In genomic region chr2:145958551-145958950, GRCm38 (mm10) we compare ENCODE assay signal across 19 mouse cellular contexts. TPM values are rescaled to one million over a fixed set of nuclear protein-coding genes. Genes with fewer than 3 reads are reported as not detected.
A peak's percentile ranks its signal among the peaks of the same experiment; 100 is the strongest.
DNase-seq lines count a peak whose midpoint lies in the region; ATAC-seq and TF ChIP-seq lines count a peak whose summit lies in the region.
"Had no signal": no experiment of that assay in that cellular context is flagged by ENCODE, and none has a peak within 500 bp of the region (broad histone marks: within the 10 kb centered on the region; RNA-seq: fewer than 3 reads in every experiment).

No protein-coding gene starts in this region.

- no peak for TF ChIP-seq POLR2A in brain, embryonic 14.5 days (IDR thresholded peaks at IDR 0.05; ENCODE audit: borderline replicate concordance, extremely low read depth, insufficient read depth, insufficient read length, poor library complexity, severe bottlenecking)

- no peak overlapping the region for H3K4me2 ChIP-seq in hindbrain, embryonic 13.5 days
- H3K4me2 ChIP-seq in forebrain, embryonic 11.5 days (ENCODE audit: low read depth, low read length, severe bottlenecking), result no peak overlapping the region
- H3K4me2 ChIP-seq in hindbrain, embryonic 16.5 days (ENCODE audit: low read length), result no peak overlapping the region
- H3K4me2 ChIP-seq: heart, embryonic 15.5 days had no signal

- H3K4me1 ChIP-seq in hindbrain, embryonic 10.5 days (replicated peaks), result peaks cover 15% of the 10 kb centered on the region
- H3K4me1 ChIP-seq in hindbrain, embryonic 13.5 days (replicated peaks), result peaks cover 9% of the 10 kb centered on the region
- H3K4me1 ChIP-seq in forebrain, embryonic 11.5 days (replicated peaks; ENCODE audit: control insufficient read depth, insufficient read depth, low read length), result peaks cover 4% of the 10 kb centered on the region; the same call in 1 of the 2 replicates
- peaks cover 4% of the 10 kb centered on the region for H3K4me1 ChIP-seq in hindbrain, embryonic 16.5 days (ENCODE audit: control insufficient read depth, insufficient read depth, low read depth, low read length)
- H3K4me1 ChIP-seq: heart, embryonic 15.5 days; limb, embryonic 10.5 days had no signal

- DNase-seq in hindbrain, embryonic 10.5 days (ENCODE audit: low spot score), result peak; percentile 33
- peak; percentile 37 for DNase-seq in brain, embryonic 14.5 days (ENCODE audit: low read depth)
- no peak for DNase-seq in forebrain, embryonic 11.5 days (ENCODE audit: low spot score)
- DNase-seq in kidney, postnatal 25 days, result no peak
- no peak for DNase-seq in urinary bladder, postnatal 14 days (ENCODE audit: low spot score)
- DNase-seq: adrenal gland, adult 2 months; cerebellum, adult 2 months; kidney, adult 2 months; kidney, postnatal 4 days; layer of hippocampus, postnatal 36 days; lung, postnatal 10 days; right cerebral cortex, adult 18-20 months; thymus, postnatal 25 days had no signal

- ATAC-seq in hindbrain, embryonic 13.5 days (ENCODE audit: low FRiP score), result no peak
- peak; percentile 76 for ATAC-seq in forebrain, embryonic 11.5 days (replicated peaks; ENCODE audit: low FRiP score)
- ATAC-seq in hindbrain, embryonic 16.5 days, result peak; percentile 35; the same call in 1 of the 2 replicates
- ATAC-seq: Patski had no signal

- H3K4me3 ChIP-seq in hindbrain, embryonic 10.5 days, result no peak overlapping the region
- no peak overlapping the region for H3K4me3 ChIP-seq in hindbrain, embryonic 13.5 days
- H3K4me3 ChIP-seq in forebrain, embryonic 11.5 days (ENCODE audit: low read depth, low read length), result no peak overlapping the region
- no peak overlapping the region for H3K4me3 ChIP-seq in hindbrain, embryonic 16.5 days (ENCODE audit: low read length)
- H3K4me3 ChIP-seq: heart, embryonic 15.5 days; limb, embryonic 10.5 days had no signal

- no peak for TF ChIP-seq CTCF in brain, embryonic 14.5 days (IDR thresholded peaks at IDR 0.05; ENCODE audit: borderline replicate concordance, extremely low read depth, insufficient read depth, insufficient read length)

- peak overlapping the region; percentile 68 for H3K27ac ChIP-seq in hindbrain, embryonic 10.5 days
- no peak overlapping the region for H3K27ac ChIP-seq in hindbrain, embryonic 13.5 days
- H3K27ac ChIP-seq in forebrain, embryonic 11.5 days (ENCODE audit: low read depth, low read length), result no peak overlapping the region
- H3K27ac ChIP-seq in hindbrain, embryonic 16.5 days (ENCODE audit: low read depth, low read length), result no peak overlapping the region
- H3K27ac ChIP-seq: heart, embryonic 15.5 days; limb, embryonic 10.5 days; liver, embryonic 14.5 days had no signal

- H3K9me3 ChIP-seq in hindbrain, embryonic 10.5 days, result no peaks in the 10 kb centered on the region
- no peaks in the 10 kb centered on the region for H3K9me3 ChIP-seq in hindbrain, embryonic 13.5 days
- H3K9me3 ChIP-seq in forebrain, embryonic 11.5 days (ENCODE audit: control insufficient read depth, low read length), result no peaks in the 10 kb centered on the region
- H3K9me3 ChIP-seq in hindbrain, embryonic 16.5 days (ENCODE audit: control insufficient read depth, low read length), result no peaks in the 10 kb centered on the region
- H3K9me3 ChIP-seq: heart, embryonic 15.5 days; limb, embryonic 10.5 days had no signal

- no peak overlapping the region for H3K9ac ChIP-seq in hindbrain, embryonic 13.5 days
- H3K9ac ChIP-seq in forebrain, embryonic 11.5 days (ENCODE audit: low read length), result no peak overlapping the region
- no peak overlapping the region for H3K9ac ChIP-seq in hindbrain, embryonic 16.5 days (ENCODE audit: low read depth, low read length)
- H3K9ac ChIP-seq: heart, embryonic 15.5 days; liver, embryonic 14.5 days had no signal

- 53% methylated on average over 7 of the region's 7 CpGs for WGBS in hindbrain, embryonic 10.5 days
- WGBS in hindbrain, embryonic 13.5 days, result 17% methylated on average over 7 of the region's 7 CpGs
- 48% methylated on average over 7 of the region's 7 CpGs for WGBS in forebrain, embryonic 11.5 days
- 33% methylated on average over 7 of the region's 7 CpGs for WGBS in hindbrain, embryonic 16.5 days

- H3K27me3 ChIP-seq in hindbrain, embryonic 10.5 days (ENCODE audit: insufficient read depth, poor library complexity, severe bottlenecking), result peaks cover 5% of the 10 kb centered on the region; the same call in 1 of the 2 replicates
- no peaks in the 10 kb centered on the region for H3K27me3 ChIP-seq in hindbrain, embryonic 13.5 days
- H3K27me3 ChIP-seq in forebrain, embryonic 11.5 days (ENCODE audit: control insufficient read depth, insufficient read depth, low read length), result no peaks in the 10 kb centered on the region
- H3K27me3 ChIP-seq in hindbrain, embryonic 16.5 days (replicated peaks; ENCODE audit: control insufficient read depth, insufficient read depth, low read length), result no peaks in the 10 kb centered on the region; the same call in 1 of the 2 replicates
- H3K27me3 ChIP-seq: heart, embryonic 15.5 days; Patski had no signal

- H3K36me3 ChIP-seq in hindbrain, embryonic 10.5 days, result no peaks in the 10 kb centered on the region
- no peaks in the 10 kb centered on the region for H3K36me3 ChIP-seq in hindbrain, embryonic 13.5 days
- H3K36me3 ChIP-seq in forebrain, embryonic 11.5 days (ENCODE audit: control insufficient read depth, insufficient read depth, low read length), result no peaks in the 10 kb centered on the region
- H3K36me3 ChIP-seq in hindbrain, embryonic 16.5 days (ENCODE audit: control insufficient read depth, insufficient read depth, low read length), result no peaks in the 10 kb centered on the region
- H3K36me3 ChIP-seq: heart, embryonic 15.5 days; limb, embryonic 10.5 days had no signal

RNA-seq across cellular contexts. Expression of gene Crnkl1, which starts 23.7 kb away (rescaled TPM):
- 26.7 and 33.6 TPM in 2 replicates for polyA plus RNA-seq in hindbrain, embryonic 10.5 days (2016; fragmentation: Nextera tagmentation; extraction: Ambion mirVana)
- 30.2 and 30.5 TPM in 2 replicates for polyA plus RNA-seq in hindbrain, embryonic 13.5 days (2015; fragmentation: Nextera tagmentation; extraction: Ambion mirVana)
- polyA plus RNA-seq in brain, embryonic 14.5 days (2012; rRNA removed), result 17.3 and 17.7 TPM in 2 replicates
- polyA plus RNA-seq in forebrain, embryonic 11.5 days (2014; fragmentation: Nextera tagmentation; extraction: Ambion mirVana), result 40.9 and 45.0 TPM in 2 replicates
- polyA plus RNA-seq in hindbrain, embryonic 16.5 days (2015; fragmentation: Nextera tagmentation; extraction: Ambion mirVana), result 18.3 and 19.1 TPM in 2 replicates

RNA-seq across cellular contexts. Expression of gene Cfap61, which starts 24.0 kb away (rescaled TPM):
- 2.2 and 5.0 TPM in 2 replicates for polyA plus RNA-seq in hindbrain, embryonic 10.5 days (2016; fragmentation: Nextera tagmentation; extraction: Ambion mirVana)
- polyA plus RNA-seq in hindbrain, embryonic 13.5 days (2015; fragmentation: Nextera tagmentation; extraction: Ambion mirVana), result 2.1 and 3.8 TPM in 2 replicates
- polyA plus RNA-seq in brain, embryonic 14.5 days (2012; rRNA removed), result 2.1 and 2.9 TPM in 2 replicates
- polyA plus RNA-seq in forebrain, embryonic 11.5 days (2014; fragmentation: Nextera tagmentation; extraction: Ambion mirVana), result 1.4 and 1.9 TPM in 2 replicates
- 4.8 and 5.1 TPM in 2 replicates for polyA plus RNA-seq in hindbrain, embryonic 16.5 days (2015; fragmentation: Nextera tagmentation; extraction: Ambion mirVana)
- polyA plus RNA-seq: liver, embryonic 14.5 days had no signal

RNA-seq across cellular contexts. Expression of gene Naa20, which starts 56.7 kb away (rescaled TPM):
- 136 and 149 TPM in 2 replicates for polyA plus RNA-seq in hindbrain, embryonic 10.5 days (2016; fragmentation: Nextera tagmentation; extraction: Ambion mirVana)
- 118 and 121 TPM in 2 replicates for polyA plus RNA-seq in hindbrain, embryonic 13.5 days (2015; fragmentation: Nextera tagmentation; extraction: Ambion mirVana)
- 62.6 and 76.0 TPM in 2 replicates for polyA plus RNA-seq in brain, embryonic 14.5 days (2012; rRNA removed)
- polyA plus RNA-seq in forebrain, embryonic 11.5 days (2014; fragmentation: Nextera tagmentation; extraction: Ambion mirVana), result 142 and 144 TPM in 2 replicates
- polyA plus RNA-seq in hindbrain, embryonic 16.5 days (2015; fragmentation: Nextera tagmentation; extraction: Ambion mirVana), result 126 and 139 TPM in 2 replicates

Comparison
In these comparisons a context has a peak if more than half of its experiments do, and no peak if none do; other contexts are left out.
1. DNase-seq: peak in hindbrain, embryonic 10.5 days (single experiment) and brain, embryonic 14.5 days (single experiment); none in forebrain, embryonic 11.5 days (single experiment), kidney, postnatal 25 days (0 of 2) and urinary bladder, postnatal 14 days (single experiment).